Mouse (Mus musculus) stomach, embryonic 14.5 days (tissue): ENCODE data around the gene Islr2. TPM values are rescaled to one million over a fixed set of nuclear protein-coding genes. Genes with fewer than 3 reads are reported as not detected.

Experiments used
- ATAC-seq: fragments of 200-750 bp; cut with Nextera tagmentation; 2 replicates; pipeline ENCODE4 v1.8.0; 2017; ENCODE audit warnings: low read depth, moderate TSS enrichment; ENCODE audit not compliant: insufficient number of reproducible peaks, insufficient read depth, low FRiP score
- H3K27ac ChIP-seq: fragments of 300-500 bp; sonication (generic); 2 replicates; pipeline ENCODE4 v1.5.1; 2014; ENCODE audit warnings: mild to moderate bottlenecking, low read length, moderate library complexity, mixed read lengths
- H3K27me3 ChIP-seq: fragments of 300-500 bp; sonication (generic); 2 replicates; pipeline ENCODE4 v1.6.1; 2014; ENCODE audit warnings: low read length, control low read depth, mixed read lengths; ENCODE audit not compliant: control insufficient read depth, insufficient read depth
- H3K36me3 ChIP-seq: fragments of 300-500 bp; sonication (generic); 2 replicates; pipeline ENCODE4 v1.6.1; 2014; ENCODE audit warnings: mild to moderate bottlenecking, control low read depth, low read length, moderate library complexity, mixed read lengths; ENCODE audit not compliant: control insufficient read depth, insufficient read depth
- H3K4me1 ChIP-seq: fragments of 300-500 bp; sonication (generic); 2 replicates; pipeline ENCODE4 v1.6.1; 2014; ENCODE audit warnings: low read length, control low read depth, mixed read lengths; ENCODE audit not compliant: control insufficient read depth, insufficient read depth
- H3K4me2 ChIP-seq: fragments of 300-500 bp; sonication (generic); replicated peaks from 2 replicates; pipeline ENCODE4 v1.6.1; 2014; ENCODE audit warnings: low read depth, low read length, control low read depth
- H3K4me3 ChIP-seq: fragments of 300-500 bp; sonication (generic); 2 replicates; pipeline ENCODE4 v1.5.1; 2014; ENCODE audit warnings: low read depth, low read length, control low read depth
- H3K9ac ChIP-seq: fragments of 300-500 bp; sonication (generic); replicated peaks from 2 replicates; pipeline ENCODE4 v1.6.1; 2014; ENCODE audit warnings: low read depth, mild to moderate bottlenecking, control low read depth, low read length, moderate library complexity, mixed read lengths
- H3K9me3 ChIP-seq: fragments of 300-500 bp; sonication (generic); 2 replicates; pipeline ENCODE4 v1.6.1; 2016; ENCODE audit warnings: low read depth, low read length, control low read depth; ENCODE audit not compliant: control insufficient read depth
- WGBS: fragments of 180-500 bp; shearing (Covaris S2); extraction: QIAGEN DNeasy Blood & Tissue Kit; methylation state at CpG from one replicate; pipeline ENCODE4 v1.1.7; 2014; 5-methylcytosine and 5-hydroxymethylcytosine counted together
- polyA plus RNA-seq: library from polyadenylated mRNA; unstranded; fragments of >200 nt; fragmentation: Nextera tagmentation; extraction: Ambion mirVana; gene quantifications from 2 replicates; pipeline ENCODE4 v1.2.1, GENCODE M21; 2014

The Islr2 gene
- polyA plus RNA-seq, 1 experiment from 2014 or later: 1.7 TPM

DNA sequence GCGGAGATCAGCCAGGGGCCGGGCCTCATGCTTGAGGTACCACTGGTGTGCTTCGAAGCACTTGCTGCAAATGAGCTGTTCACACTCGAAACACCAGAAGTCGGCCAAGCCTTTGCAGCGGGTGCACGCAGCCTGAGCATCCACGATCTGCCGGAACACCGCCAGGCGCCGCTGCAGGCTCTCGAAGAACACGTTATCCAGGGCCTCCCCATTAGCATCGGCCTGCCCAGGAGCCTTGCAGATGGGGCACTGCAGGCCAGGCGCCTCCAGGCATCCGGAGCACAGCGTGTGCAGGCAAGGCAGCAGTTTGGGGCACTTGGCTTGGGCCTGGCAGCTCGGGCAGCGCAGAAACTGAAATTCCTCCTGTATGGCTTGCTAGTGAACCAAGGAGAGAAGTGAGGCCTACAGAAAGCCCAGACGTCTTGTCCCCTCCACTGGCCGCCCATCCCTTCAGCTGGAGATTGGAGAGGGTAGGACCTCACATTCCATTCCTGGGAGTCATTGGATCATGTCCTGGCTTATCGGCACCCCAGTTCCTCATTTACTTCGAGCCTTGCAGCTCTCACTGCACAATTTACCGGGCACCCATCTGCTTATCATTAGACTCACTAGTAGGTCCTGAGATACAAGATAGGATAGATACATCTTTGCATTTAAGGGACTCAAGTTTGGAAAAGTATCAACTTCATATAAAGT lies 43.1 kb upstream of the Islr2 start:
- H3K9me3 ChIP-seq: no peaks in the 10 kb centered on the region
- H3K4me1 ChIP-seq: peaks cover 25% of the 10 kb centered on the region
- peak overlapping the region; percentile 72 for H3K4me2 ChIP-seq
- H3K36me3 ChIP-seq: no peaks in the 10 kb centered on the region; the same call in 1 of the 2 replicates
- H3K27ac ChIP-seq: peak overlapping the region; percentile 24; the same call in 1 of the 2 replicates
- peak overlapping the region; percentile 16 for H3K4me3 ChIP-seq
- ATAC-seq: peak; percentile 66; the same call in 1 of the 2 replicates
- 15% methylated on average over 25 of the region's 25 CpGs for WGBS
- no peak overlapping the region for H3K9ac ChIP-seq
- no peaks in the 10 kb centered on the region for H3K27me3 ChIP-seq

DNA sequence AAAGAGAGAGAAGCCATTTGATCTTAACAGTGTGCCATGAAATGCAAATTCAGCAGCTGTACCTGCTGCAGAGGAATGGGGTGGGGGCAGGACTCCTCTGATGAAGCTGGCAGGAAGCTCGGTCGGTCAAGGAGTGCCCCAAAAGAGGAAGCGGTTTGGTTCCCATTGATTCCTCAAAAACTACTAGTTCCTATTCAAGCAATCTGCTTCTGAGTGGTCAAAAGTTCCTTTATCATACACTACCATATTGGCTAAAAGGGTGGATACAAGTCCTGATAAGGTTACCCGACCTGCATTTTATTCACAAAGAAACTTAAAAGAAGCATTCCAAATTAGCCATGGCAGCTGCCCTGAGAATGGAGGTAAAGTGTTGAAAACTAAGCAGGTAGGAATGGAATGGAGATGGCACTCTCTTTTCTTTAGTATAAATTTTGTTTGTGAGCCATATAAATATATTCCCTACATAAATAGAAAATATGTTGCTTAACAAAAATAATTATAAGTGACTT lies 42.0 kb upstream of the Islr2 start:
- Histone ChIP-seq H3K9ac (no peak overlapping the region), H3K27ac (no peak overlapping the region), H3K36me3 (no peaks in the 10 kb centered on the region; the same call in 1 of the 2 replicates), H3K4me1 (peaks cover 30% of the 10 kb centered on the region), H3K27me3 (no peaks in the 10 kb centered on the region), H3K9me3 (no peaks in the 10 kb centered on the region), H3K4me3 (no peak overlapping the region), H3K4me2 (no peak overlapping the region)
- whole genome bisulfite sequencing: 72% methylated on average over 4 of the region's 4 CpGs
- no peak for ATAC-seq

DNA sequence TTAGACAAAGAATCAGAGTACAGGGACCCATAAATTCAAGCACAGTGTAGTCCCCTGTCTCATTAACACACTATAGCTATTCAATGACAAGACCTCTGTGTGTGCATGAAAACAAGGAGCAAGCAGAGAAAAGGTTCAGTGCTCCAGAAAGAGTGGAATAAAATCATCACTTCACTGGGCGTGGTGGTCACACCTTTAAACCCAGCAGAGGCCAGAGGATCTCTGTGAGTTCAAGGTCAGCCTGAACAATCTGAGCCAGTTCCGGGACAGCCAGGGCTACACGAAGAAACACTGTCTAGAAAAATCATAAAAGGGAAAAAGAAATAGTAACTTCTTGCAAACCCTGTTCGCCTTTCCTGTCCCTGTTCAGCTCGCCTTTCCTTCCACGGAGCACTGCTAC lies 39.6 kb upstream of the Islr2 start:
- no peaks in the 10 kb centered on the region for H3K9me3 ChIP-seq
- no peak overlapping the region for H3K27ac ChIP-seq
- H3K9ac ChIP-seq: no peak overlapping the region
- H3K4me1 ChIP-seq: peaks cover 28% of the 10 kb centered on the region
- no peaks in the 10 kb centered on the region for H3K27me3 ChIP-seq
- 86% methylated on average over 6 of the region's 6 CpGs for WGBS
- ATAC-seq: no peak
- H3K4me3 ChIP-seq: no peak overlapping the region
- H3K36me3 ChIP-seq: no peaks in the 10 kb centered on the region; the same call in 1 of the 2 replicates
- H3K4me2 ChIP-seq: no peak overlapping the region

DNA sequence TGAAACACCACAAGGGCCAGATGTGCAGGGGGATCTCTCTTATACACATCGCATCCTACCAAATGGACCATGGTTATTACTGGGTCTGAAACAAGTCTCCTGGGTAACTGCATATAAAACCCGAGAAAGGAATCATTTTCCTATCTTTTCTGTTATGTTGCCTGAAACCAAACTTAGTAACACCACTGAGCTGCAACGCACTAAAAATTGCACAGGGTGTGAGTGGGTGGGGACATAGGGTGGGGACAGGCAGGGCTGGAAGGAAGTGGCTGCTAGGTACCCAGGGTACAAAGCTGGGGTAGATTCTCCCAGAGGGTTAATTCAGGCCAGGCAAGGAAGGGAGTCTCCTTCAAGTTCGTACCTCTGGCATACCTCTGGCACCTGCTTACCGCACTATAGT lies 38.6 kb upstream of the Islr2 start:
- ATAC-seq: no peak
- Histone ChIP-seq H3K36me3 (no peaks in the 10 kb centered on the region; the same call in 1 of the 2 replicates), H3K27me3 (no peaks in the 10 kb centered on the region), H3K9me3 (no peaks in the 10 kb centered on the region), H3K4me2 (no peak overlapping the region), H3K4me3 (no peak overlapping the region), H3K9ac (no peak overlapping the region), H3K27ac (peak overlapping the region; percentile 66; the same call in 1 of the 2 replicates), H3K4me1 (peaks cover 24% of the 10 kb centered on the region)
- 82% methylated on average over 5 of the region's 5 CpGs for WGBS

DNA sequence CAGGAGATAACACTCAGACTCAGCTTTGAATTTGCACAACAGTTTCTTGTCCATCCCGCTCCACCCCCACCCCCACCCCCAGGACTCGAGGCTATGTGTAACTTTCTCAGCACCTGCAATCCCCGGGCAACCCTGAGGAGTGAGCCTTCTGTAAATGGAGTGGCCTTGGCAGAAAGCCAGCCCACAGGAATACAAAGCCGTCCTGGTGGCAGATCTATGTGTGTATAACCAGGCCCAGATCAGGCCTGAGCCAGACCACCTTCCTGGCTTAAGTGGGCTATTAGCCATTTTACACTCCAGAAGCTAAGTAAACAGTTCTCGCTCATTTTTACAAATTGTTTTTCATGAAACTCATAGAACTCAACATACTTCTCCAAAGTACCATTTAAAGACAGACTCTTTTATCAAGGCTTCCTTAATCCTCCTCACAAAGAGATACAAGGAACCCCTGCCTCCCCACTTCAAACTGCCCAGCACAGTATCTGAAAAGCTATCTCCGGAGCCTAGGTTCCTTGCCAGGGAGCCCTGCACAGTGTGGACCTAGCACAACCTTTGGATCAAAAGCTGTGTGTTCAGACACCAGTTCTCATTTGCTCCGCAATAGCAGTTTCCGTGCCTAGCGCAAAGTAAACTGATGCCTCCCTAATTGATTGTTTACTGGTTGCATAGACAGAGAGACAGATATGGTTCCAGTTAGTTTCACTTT lies 37.8 kb upstream of the Islr2 start:
- peak overlapping the region; percentile 66; the same call in 1 of the 2 replicates for H3K27ac ChIP-seq
- H3K4me3 ChIP-seq: no peak overlapping the region
- WGBS: 34% methylated on average over 9 of the region's 9 CpGs
- H3K9ac ChIP-seq: no peak overlapping the region
- no peaks in the 10 kb centered on the region; the same call in 1 of the 2 replicates for H3K36me3 ChIP-seq
- peaks cover 18% of the 10 kb centered on the region for H3K4me1 ChIP-seq
- H3K27me3 ChIP-seq: no peaks in the 10 kb centered on the region
- peak; percentile 86 for ATAC-seq
- H3K4me2 ChIP-seq: no peak overlapping the region
- H3K9me3 ChIP-seq: no peaks in the 10 kb centered on the region

DNA sequence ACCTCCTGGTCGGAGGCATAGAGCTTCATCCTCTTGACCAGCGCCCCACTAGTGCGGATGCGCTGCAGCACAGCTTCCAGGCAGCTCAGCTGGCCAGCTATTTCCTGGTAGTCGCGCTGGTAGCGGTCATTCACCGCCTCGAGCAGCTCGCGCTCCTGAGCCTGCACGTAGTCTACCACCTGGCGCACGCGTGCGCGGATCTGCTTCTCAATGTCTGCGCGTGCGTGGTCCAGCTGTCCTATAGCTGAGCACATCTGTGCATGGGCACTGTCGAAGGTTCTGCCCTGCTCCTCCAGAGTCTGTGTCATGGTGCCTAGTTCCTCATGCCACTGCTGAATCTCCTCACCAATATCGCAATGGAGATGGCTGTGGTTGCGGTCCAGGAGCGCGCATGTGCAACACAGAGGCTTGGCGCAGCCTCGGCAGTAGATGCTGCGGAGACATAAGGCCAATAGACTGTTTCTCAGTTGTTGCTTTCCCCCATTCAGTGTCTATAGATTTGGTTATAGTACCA lies 30.4 kb upstream of the Islr2 start:
- no peaks in the 10 kb centered on the region for H3K27me3 ChIP-seq
- no peak overlapping the region for H3K4me3 ChIP-seq
- no peak overlapping the region for H3K9ac ChIP-seq
- 96% methylated on average over 28 of the region's 28 CpGs for WGBS
- peaks cover 37% of the 10 kb centered on the region for H3K36me3 ChIP-seq
- H3K9me3 ChIP-seq: no peaks in the 10 kb centered on the region
- ATAC-seq: no peak
- H3K4me1 ChIP-seq: no peaks in the 10 kb centered on the region
- H3K4me2 ChIP-seq: no peak overlapping the region
- no peak overlapping the region for H3K27ac ChIP-seq

DNA sequence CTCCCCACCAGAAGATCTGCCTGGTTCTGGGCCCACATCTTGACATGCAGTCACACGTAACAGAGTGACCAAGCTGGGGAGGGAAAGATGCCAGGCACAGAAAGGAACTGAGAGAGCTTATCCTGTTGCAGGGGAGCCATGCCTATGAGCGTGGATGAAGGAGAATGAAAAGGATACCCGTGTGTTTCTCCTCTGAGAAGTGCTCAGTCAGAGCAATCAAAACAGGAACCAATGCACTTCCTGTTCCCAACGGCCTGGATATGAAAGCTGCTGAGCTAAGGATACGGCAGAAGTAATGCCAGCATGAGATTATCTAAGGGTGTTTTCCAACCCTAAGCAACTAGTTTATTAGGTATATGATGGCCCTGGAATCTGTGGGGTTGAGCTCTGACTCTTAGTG lies 28.3 kb upstream of the Islr2 start:
- WGBS: 62% methylated on average over 5 of the region's 5 CpGs
- Histone ChIP-seq H3K27ac (peak overlapping the region; percentile 27; the same call in 1 of the 2 replicates), H3K27me3 (no peaks in the 10 kb centered on the region), H3K9ac (no peak overlapping the region), H3K4me1 (no peaks in the 10 kb centered on the region), H3K4me3 (no peak overlapping the region), H3K4me2 (no peak overlapping the region), H3K9me3 (no peaks in the 10 kb centered on the region), H3K36me3 (peaks cover 47% of the 10 kb centered on the region)
- no peak for ATAC-seq

DNA sequence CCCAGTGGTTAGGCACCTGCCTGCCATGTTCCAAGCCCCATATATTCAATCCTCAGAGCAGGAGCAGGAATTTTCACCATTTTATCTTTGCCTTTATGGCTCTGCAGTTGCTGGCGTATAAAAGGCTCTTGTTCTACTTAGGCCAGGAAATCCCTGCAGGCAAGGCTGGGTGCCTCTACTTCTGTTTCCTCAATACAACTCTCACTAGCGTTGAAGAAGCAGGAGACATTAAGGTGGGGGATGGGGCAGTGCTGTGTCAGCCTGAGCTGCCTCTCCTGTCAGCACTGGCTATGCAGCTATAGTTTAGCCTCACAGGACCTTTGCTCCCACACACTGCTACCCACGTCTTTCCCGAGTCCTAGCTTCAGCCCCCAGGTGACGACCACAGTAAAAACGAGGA lies 27.6 kb upstream of the Islr2 start:
- H3K9ac ChIP-seq: no peak overlapping the region

More for the DNA sequence above, 27.6 kb upstream of the Islr2 start:
- ATAC-seq: no peak
- WGBS: 71% methylated on average over 6 of the region's 6 CpGs
- no peaks in the 10 kb centered on the region for H3K4me1 ChIP-seq
- H3K4me3 ChIP-seq: no peak overlapping the region
- H3K4me2 ChIP-seq: no peak overlapping the region
- H3K27ac ChIP-seq: peak overlapping the region; percentile 27; the same call in 1 of the 2 replicates
- no peaks in the 10 kb centered on the region for H3K27me3 ChIP-seq
- H3K36me3 ChIP-seq: peaks cover 47% of the 10 kb centered on the region
- no peaks in the 10 kb centered on the region for H3K9me3 ChIP-seq
